Mouse (Mus musculus): Measurements from ENCODE around the gene Uncx. TPM values are rescaled to one million over a fixed set of nuclear protein-coding genes. Genes with fewer than 3 reads are reported as not detected.

Gene Uncx
- polyA plus RNA-seq, 1 experiment, result not detected

DNA sequence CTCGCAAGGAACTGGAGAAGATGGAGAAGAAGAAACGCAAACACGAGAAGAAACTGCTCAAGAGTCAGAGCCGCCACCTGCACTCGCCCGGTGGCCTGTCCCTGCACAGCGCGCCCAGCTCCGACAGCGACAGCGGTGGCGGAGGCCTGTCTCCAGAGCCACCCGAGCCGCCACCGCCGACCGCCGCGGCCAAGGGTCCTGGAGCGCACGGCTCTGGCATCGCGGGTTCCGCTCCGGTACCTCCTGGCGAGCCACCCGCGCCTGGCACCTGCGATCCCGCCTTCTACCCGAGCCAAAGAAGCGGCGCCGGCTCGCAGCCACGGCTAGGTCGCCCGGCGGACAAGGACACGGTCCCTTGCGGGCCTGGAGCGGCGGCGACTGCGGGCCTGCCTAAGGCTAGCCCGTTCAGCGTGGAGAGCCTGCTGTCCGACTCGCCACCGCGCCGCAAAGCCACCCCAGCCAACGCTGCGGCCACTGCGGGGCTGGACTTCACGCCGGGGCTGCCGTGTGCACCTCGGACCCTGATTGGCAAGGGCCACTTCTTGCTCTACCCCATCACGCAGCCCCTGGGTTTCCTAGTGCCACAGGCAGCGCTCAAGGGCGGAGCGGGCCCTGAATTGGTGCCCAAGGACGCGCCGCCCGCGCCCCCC lies 3.6 kb downstream of the Uncx start:
- Histone ChIP-seq H3K36me3 (replicated peaks; ENCODE audit: low read length) (no peaks in the 10 kb centered on the region), H3K27me3 (replicated peaks) (peaks cover 99% of the 10 kb centered on the region), H3K9me3 (no peaks in the 10 kb centered on the region), H3K4me3 (replicated peaks) (no peak overlapping the region), H3K4me1 (peaks cover 26% of the 10 kb centered on the region)
- TF ChIP-seq GATA1 (IDR thresholded peaks at IDR 0.05; ENCODE audit: borderline replicate concordance, low read length), result no peak
- TF ChIP-seq FLI1 (IDR thresholded peaks at IDR 0.05; ENCODE audit: low read length), result no peak

- Histone ChIP-seq H3K4me3 (replicated peaks) (no peak overlapping the region), H3K4me1 (peaks cover 31% of the 10 kb centered on the region), H3K9me3 (no peaks in the 10 kb centered on the region), H3K27me3 (replicated peaks) (peaks cover 99% of the 10 kb centered on the region), H3K36me3 (replicated peaks; ENCODE audit: low read length) (no peaks in the 10 kb centered on the region)
- TF ChIP-seq FLI1 (IDR thresholded peaks at IDR 0.05; ENCODE audit: low read length) (no peak), GATA1 (IDR thresholded peaks at IDR 0.05; ENCODE audit: borderline replicate concordance, low read length) (no peak)
Observed at GRCm38 (mm10) chr5:139547421-139547931, 4.2 kb downstream of the Uncx start.

GRCm38 (mm10) chr5:139553446-139554273 lies 10.4 kb downstream of the Uncx start:
- H3K36me3 ChIP-seq (replicated peaks; ENCODE audit: low read length), result no peaks in the 10 kb centered on the region
- peaks cover 25% of the 10 kb centered on the region for H3K4me1 ChIP-seq
- no peaks in the 10 kb centered on the region for H3K9me3 ChIP-seq
- TF ChIP-seq GATA1 (IDR thresholded peaks at IDR 0.05; ENCODE audit: borderline replicate concordance, low read length), result no peak
- no peak for TF ChIP-seq FLI1 (IDR thresholded peaks at IDR 0.05; ENCODE audit: low read length)
- H3K27me3 ChIP-seq (replicated peaks), result peaks cover 99% of the 10 kb centered on the region
- H3K4me3 ChIP-seq (replicated peaks), result no peak overlapping the region

DNA sequence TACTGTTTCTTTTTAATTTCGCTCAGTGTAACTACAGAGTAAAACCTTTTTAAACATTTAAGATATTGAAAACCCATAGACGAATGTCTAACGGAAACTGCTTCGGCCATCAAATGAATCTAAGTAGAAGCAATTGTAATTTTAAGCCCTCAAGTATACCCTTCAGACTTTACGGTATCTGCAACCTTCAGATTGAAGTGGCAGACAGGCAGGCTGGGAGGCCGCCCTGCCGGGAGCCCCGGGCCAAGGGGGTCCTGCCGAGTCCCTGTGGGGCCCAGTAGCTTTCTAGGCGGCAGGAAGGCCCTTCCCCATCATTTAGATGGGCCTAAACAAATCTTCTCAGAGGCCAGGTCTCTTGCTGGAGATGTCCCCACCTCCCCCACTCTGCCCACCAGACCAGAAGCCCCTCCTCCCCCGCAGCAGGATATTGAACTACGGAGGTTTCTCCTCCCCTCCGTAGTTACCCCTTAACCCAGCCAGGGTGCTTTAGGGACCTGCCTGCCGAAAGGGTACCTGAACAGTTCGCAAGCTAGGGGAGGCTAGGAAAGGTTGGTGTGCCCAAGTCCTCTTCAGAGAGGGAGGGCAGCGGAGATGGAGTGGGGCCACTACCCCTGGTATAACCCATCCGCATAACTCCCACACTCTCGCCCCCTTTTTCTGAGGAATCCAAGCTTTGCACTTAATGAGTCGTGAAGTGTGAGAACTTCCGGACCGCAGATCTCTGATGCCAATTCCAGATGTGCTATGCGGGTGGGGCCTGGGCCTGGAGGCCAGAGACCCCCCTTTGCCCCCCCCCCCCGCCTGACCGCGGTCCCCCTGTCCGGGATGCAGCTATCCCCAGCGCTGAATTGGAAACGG lies 11.4 kb downstream of the Uncx start:
- Histone ChIP-seq H3K9me3 (no peaks in the 10 kb centered on the region), H3K36me3 (replicated peaks; ENCODE audit: low read length) (no peaks in the 10 kb centered on the region), H3K27me3 (replicated peaks) (peaks cover 99% of the 10 kb centered on the region), H3K4me3 (replicated peaks) (no peak overlapping the region), H3K4me1 (peaks cover 30% of the 10 kb centered on the region)
- TF ChIP-seq FLI1 (IDR thresholded peaks at IDR 0.05; ENCODE audit: low read length) (no peak), GATA1 (IDR thresholded peaks at IDR 0.05; ENCODE audit: borderline replicate concordance, low read length) (no peak)

- no peaks in the 10 kb centered on the region for H3K36me3 ChIP-seq (replicated peaks; ENCODE audit: low read length)
- no peak for TF ChIP-seq FLI1 (IDR thresholded peaks at IDR 0.05; ENCODE audit: low read length)
- TF ChIP-seq GATA1 (IDR thresholded peaks at IDR 0.05; ENCODE audit: borderline replicate concordance, low read length), result no peak
- peaks cover 99% of the 10 kb centered on the region for H3K27me3 ChIP-seq (replicated peaks)
- no peak overlapping the region for H3K4me3 ChIP-seq (replicated peaks)
- peaks cover 30% of the 10 kb centered on the region for H3K4me1 ChIP-seq
- peaks cover under 1% of the 10 kb centered on the region; the same call in 1 of the 2 replicates for H3K9me3 ChIP-seq
Observed at GRCm38 (mm10) chr5:139555476-139556115, 12.3 kb downstream of the Uncx start.

GRCm38 (mm10) chr5:139556116-139556678 lies 12.9 kb downstream of the Uncx start:
- TF ChIP-seq GATA1 (IDR thresholded peaks at IDR 0.05; ENCODE audit: borderline replicate concordance, low read length) (no peak), FLI1 (IDR thresholded peaks at IDR 0.05; ENCODE audit: low read length) (no peak)
- no peak overlapping the region for H3K4me3 ChIP-seq (replicated peaks)
- H3K9me3 ChIP-seq, result peaks cover 5% of the 10 kb centered on the region
- peaks cover 29% of the 10 kb centered on the region for H3K4me1 ChIP-seq
- H3K27me3 ChIP-seq (replicated peaks), result peaks cover 99% of the 10 kb centered on the region
- H3K36me3 ChIP-seq (replicated peaks; ENCODE audit: low read length), result no peaks in the 10 kb centered on the region

DNA sequence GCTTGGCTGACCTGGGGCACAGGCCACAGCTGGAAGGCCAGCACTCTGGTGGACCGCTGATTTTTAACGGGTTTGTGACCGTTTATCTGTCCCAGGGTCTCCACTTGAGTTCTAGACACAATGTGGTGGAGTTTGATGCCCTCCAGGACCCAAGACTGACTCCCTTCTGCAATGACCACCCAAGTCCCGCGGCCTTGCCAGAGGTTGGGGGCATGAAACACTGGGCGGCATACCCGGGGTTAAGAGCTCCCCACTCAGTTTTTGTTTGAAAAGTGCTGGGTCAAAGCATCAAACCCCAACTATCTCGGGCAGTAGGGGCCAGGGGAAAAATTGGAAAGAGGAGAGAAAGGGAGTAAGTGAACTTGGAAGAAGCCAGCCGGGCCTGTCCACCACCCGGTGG lies 13.8 kb downstream of the Uncx start:
- H3K4me3 ChIP-seq (replicated peaks), result no peak overlapping the region
- peaks cover 25% of the 10 kb centered on the region for H3K4me1 ChIP-seq
- peaks cover 5% of the 10 kb centered on the region for H3K9me3 ChIP-seq
- peaks cover 99% of the 10 kb centered on the region for H3K27me3 ChIP-seq (replicated peaks)
- no peaks in the 10 kb centered on the region for H3K36me3 ChIP-seq (replicated peaks; ENCODE audit: low read length)
- TF ChIP-seq FLI1 (IDR thresholded peaks at IDR 0.05; ENCODE audit: low read length) (no peak), GATA1 (IDR thresholded peaks at IDR 0.05; ENCODE audit: borderline replicate concordance, low read length) (no peak)

- TF ChIP-seq FLI1 (IDR thresholded peaks at IDR 0.05; ENCODE audit: low read length), result no peak
- TF ChIP-seq GATA1 (IDR thresholded peaks at IDR 0.05; ENCODE audit: borderline replicate concordance, low read length), result no peak
- peaks cover 97% of the 10 kb centered on the region for H3K27me3 ChIP-seq (replicated peaks)
- peaks cover 5% of the 10 kb centered on the region for H3K9me3 ChIP-seq
- no peaks in the 10 kb centered on the region for H3K36me3 ChIP-seq (replicated peaks; ENCODE audit: low read length)
- peaks cover 20% of the 10 kb centered on the region for H3K4me1 ChIP-seq
- no peak overlapping the region for H3K4me3 ChIP-seq (replicated peaks)
Observed at GRCm38 (mm10) chr5:139557531-139558467, 14.5 kb downstream of the Uncx start.

Measured in megakaryocyte, embryonic 14.5 days (primary cell).